Mouse (Mus musculus) forebrain, embryonic 15.5 days (tissue): ENCODE data around the gene Selplg. TPM values are rescaled to one million over a fixed set of nuclear protein-coding genes. Genes with fewer than 3 reads are reported as not detected.
"Not testable (repeated sequence)": the region's sequence is repeated elsewhere in the genome, so short reads cannot be mapped to it uniquely, and the experiment has no call there.

ENCODE experiments used
- ATAC-seq: fragments of 200-750 bp; cut with Nextera tagmentation; replicated peaks from 2 replicates; pipeline ENCODE4 v1.8.0; 2017; ENCODE audit warnings: mild to moderate bottlenecking, moderate TSS enrichment, moderate library complexity
- H3K27ac ChIP-seq: fragments of 300-500 bp; sonication (generic); replicated peaks from 2 replicates; pipeline ENCODE4 v1.5.1; 2015; ENCODE audit warnings: mild to moderate bottlenecking, inconsistent platforms
- H3K27me3 ChIP-seq: fragments of 300-500 bp; sonication (generic); 2 replicates; pipeline ENCODE4 v1.6.1; 2015; ENCODE audit warnings: inconsistent platforms
- H3K36me3 ChIP-seq: fragments of 300-500 bp; sonication (generic); 2 replicates; pipeline ENCODE4 v1.6.1; 2015; ENCODE audit warnings: mild to moderate bottlenecking, inconsistent platforms
- H3K4me1 ChIP-seq: fragments of 300-500 bp; sonication (generic); 2 replicates; pipeline ENCODE4 v1.6.1; 2015; ENCODE audit warnings: inconsistent platforms
- H3K4me2 ChIP-seq: fragments of 300-500 bp; sonication (generic); replicated peaks from 2 replicates; pipeline ENCODE4 v1.6.1; 2015; ENCODE audit warnings: mild to moderate bottlenecking, inconsistent platforms
- H3K4me3 ChIP-seq: fragments of 300-500 bp; sonication (generic); 2 replicates; pipeline ENCODE4 v1.5.1; 2015; ENCODE audit warnings: mild to moderate bottlenecking, inconsistent platforms
- H3K9ac ChIP-seq: fragments of 300-500 bp; sonication (generic); replicated peaks from 2 replicates; pipeline ENCODE4 v1.6.1; 2015; ENCODE audit warnings: mild to moderate bottlenecking, inconsistent platforms
- H3K9me3 ChIP-seq: fragments of 300-500 bp; sonication (generic); 2 replicates; pipeline ENCODE4 v1.6.1; 2016; ENCODE audit warnings: inconsistent platforms
- WGBS: fragments of 180-500 bp; shearing (Covaris S2); methylation state at CpG from one replicate; pipeline ENCODE4 v1.1.7; 2015; ENCODE audit warnings: mixed read lengths; 5-methylcytosine and 5-hydroxymethylcytosine counted together
- polyA plus RNA-seq: library from polyadenylated mRNA; unstranded; fragments of >200 nt; fragmentation: Nextera tagmentation; extraction: Ambion mirVana; gene quantifications from 2 replicates; pipeline ENCODE4 v1.2.1, GENCODE M21; 2015

Gene Selplg
- polyA plus RNA-seq, 1 experiment from 2014 or later = 1.8 TPM

DNA sequence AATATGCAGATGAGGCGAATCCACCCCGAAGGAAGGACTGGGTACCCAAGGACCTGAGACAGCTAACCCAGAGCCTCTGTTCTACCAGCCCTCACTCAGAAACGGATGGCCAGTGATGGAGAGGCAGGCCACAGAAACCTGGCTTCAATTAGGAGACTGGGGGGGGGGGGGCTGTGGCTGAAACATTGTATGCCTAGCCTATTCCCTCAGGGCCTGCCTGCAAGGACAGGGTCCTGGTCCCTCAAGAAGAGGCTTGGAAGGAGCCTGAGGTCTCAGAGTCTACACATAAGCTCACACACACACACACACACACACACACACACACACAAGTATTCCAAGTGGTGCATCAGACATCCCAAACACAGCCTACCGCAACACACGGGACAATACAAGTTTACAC, 32.8 kb downstream of the Selplg start:
- Histone ChIP-seq H3K9ac (no peak overlapping the region), H3K4me1 (peaks cover 7% of the 10 kb centered on the region), H3K36me3 (no peaks in the 10 kb centered on the region), H3K4me2 (no peak overlapping the region), H3K27ac (no peak overlapping the region), H3K9me3 (no peaks in the 10 kb centered on the region), H3K27me3 (no peaks in the 10 kb centered on the region), H3K4me3 (no peak overlapping the region)
- no peak; the same call in 1 of the 2 replicates for ATAC-seq
- WGBS = 54% methylated on average over 5 of the region's 5 CpGs

DNA sequence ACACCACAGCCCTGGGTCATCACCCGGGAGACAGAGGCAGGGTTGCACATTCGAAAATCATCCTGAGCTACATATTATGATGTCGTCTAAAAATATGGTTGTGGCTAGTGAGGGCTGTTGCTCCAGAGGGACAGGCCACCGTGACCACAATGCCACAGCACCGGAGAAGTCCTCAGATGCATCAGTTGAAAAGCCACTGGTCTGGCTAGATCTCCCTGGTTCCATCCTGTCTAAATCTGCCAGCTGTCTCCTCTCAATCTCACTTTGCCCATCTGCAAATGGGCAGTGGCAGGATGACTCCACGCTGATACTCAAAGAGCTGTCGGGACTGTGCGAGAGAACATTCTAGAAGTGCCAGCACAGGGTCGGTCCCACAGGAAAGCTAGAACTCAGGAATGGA, 33.9 kb downstream of the Selplg start:
- 89% methylated on average over 9 of the region's 9 CpGs for WGBS
- Histone ChIP-seq H3K27ac (no peak overlapping the region), H3K36me3 (no peaks in the 10 kb centered on the region), H3K4me1 (peaks cover 7% of the 10 kb centered on the region), H3K9ac (no peak overlapping the region), H3K27me3 (no peaks in the 10 kb centered on the region), H3K4me2 (no peak overlapping the region), H3K4me3 (no peak overlapping the region), H3K9me3 (no peaks in the 10 kb centered on the region)
- ATAC-seq = no peak

DNA sequence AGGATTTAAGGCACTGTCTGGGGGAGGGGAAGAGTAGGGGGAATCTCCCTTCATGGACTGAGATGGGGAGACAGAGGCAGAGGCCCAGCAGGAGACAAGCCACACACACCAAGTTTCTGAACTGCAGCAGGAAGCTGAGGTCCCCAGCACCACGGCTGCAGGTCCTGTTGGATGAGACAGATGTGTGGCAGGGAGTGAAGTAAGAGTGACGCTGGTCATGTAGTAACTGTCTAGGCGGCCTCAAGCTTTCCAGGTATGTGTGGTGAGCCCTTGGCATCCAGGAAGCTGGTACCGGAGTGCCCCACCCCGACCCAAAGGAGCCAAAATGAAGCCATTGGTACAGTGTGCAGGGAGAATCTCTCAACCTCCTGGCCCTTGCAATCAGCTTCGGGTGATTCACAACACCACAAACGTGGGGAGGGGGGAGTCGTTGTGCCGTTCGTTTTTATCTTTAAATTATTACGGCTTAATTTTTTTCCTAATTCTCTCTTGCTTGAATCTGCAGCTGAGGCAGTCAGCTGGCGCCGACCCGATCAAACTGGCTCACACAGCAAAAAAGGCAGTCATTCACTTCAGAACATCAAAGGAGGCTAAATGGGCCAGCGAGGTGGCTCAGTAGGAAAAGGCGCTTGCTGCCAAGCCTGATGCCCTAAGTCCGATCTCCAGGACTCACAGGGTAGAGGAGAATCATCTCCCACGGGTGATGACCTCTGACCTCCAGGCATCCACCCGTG, 35.1 kb downstream of the Selplg start:
- ATAC-seq = no peak
- Histone ChIP-seq H3K27me3 (no peaks in the 10 kb centered on the region), H3K36me3 (no peaks in the 10 kb centered on the region), H3K4me3 (no peak overlapping the region), H3K4me2 (no peak overlapping the region), H3K27ac (no peak overlapping the region), H3K4me1 (peaks cover 7% of the 10 kb centered on the region), H3K9me3 (no peaks in the 10 kb centered on the region), H3K9ac (no peak overlapping the region)
- WGBS = 11% methylated on average over 19 of the region's 19 CpGs

DNA sequence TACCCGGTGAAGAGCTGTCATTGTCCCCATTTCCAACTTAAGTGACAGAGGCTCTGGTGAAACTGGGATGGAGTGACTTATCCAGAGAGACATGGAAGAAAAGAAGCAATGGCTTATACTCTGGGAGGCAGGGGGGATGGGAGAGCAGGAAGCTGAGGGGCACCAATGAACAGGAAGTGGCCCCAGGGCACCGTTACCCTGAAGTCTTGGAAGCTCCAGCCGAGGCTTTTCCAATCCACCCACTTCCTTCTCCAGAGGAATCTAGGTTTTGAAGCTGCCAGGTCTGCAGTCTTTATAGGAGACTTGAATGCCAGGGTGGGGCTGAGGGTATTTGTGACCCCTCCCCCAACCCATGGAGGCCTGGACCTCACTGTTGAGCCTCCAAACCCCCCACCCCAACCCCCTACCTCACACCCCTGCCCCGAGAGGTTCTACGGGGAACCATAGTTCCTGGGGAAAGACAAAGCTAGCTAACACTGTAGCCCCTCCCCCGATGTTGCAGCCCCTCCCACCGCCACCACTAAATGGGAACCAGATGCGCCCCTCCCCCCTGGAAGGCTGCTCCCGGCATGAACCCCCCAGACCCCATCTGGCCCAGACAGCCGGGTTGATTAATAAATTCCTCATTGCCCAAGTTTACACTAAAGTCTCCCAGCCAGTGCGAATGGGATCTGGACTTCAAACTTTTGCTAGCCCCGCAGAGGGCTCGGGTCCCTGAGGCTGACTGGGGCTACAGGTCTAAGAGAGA, 35.9 kb downstream of the Selplg start:
- Histone ChIP-seq H3K36me3 (no peaks in the 10 kb centered on the region), H3K27me3 (no peaks in the 10 kb centered on the region), H3K4me2 (no peak overlapping the region), H3K4me1 (peaks cover 7% of the 10 kb centered on the region), H3K9ac (no peak overlapping the region), H3K27ac (no peak overlapping the region), H3K9me3 (no peaks in the 10 kb centered on the region), H3K4me3 (no peak overlapping the region)
- no peak for ATAC-seq
- 9% methylated on average over 13 of the region's 13 CpGs for WGBS

DNA sequence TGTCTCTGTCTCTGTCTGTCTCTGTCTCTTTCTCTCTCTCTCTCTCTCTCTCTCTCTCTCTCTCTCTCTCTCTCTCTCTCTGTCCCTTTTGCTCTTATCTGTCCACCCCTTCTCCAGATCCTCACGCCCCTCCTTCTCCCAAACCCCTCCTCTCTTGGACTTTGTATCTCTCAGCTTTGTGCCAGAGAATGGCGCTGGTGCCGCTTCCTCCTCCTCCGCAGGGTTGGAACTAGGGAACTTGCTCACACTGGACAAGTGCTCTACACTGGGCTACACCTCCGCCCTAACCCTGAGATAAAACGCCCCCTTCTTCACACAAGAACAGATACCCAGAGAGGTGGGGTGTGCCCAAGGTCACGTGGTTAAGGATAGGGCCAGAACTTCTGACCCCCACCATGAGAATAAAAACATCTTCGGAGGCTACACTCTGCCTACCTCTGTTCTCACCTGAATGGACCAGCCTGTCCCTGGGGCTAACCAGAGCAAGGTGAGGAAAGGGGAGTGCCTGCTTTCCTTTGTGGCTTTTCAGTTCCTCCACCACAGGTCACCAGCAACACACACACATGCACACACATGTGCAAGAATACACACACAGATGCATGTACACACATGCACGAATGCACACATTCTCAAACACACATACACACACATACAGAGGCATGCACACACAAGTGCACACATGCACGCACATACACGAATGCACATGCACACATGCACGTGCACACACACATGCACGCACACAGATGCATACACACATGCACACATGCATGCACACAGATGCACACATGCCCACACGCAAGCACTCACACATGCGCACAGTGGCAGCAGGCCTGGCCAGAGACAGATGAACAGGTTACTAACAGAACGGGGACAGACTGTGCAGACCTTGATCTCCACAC, 41.0 kb downstream of the Selplg start:
- no peaks in the 10 kb centered on the region for H3K9me3 ChIP-seq
- H3K27me3 ChIP-seq = no peaks in the 10 kb centered on the region
- no peak overlapping the region for H3K4me3 ChIP-seq
- no peaks in the 10 kb centered on the region for H3K4me1 ChIP-seq
- ATAC-seq = no peak
- no peak overlapping the region for H3K4me2 ChIP-seq
- 85% methylated on average over 16 of the region's 16 CpGs for WGBS
- no peak overlapping the region for H3K9ac ChIP-seq
- no peak overlapping the region for H3K27ac ChIP-seq
- no peaks in the 10 kb centered on the region for H3K36me3 ChIP-seq

DNA sequence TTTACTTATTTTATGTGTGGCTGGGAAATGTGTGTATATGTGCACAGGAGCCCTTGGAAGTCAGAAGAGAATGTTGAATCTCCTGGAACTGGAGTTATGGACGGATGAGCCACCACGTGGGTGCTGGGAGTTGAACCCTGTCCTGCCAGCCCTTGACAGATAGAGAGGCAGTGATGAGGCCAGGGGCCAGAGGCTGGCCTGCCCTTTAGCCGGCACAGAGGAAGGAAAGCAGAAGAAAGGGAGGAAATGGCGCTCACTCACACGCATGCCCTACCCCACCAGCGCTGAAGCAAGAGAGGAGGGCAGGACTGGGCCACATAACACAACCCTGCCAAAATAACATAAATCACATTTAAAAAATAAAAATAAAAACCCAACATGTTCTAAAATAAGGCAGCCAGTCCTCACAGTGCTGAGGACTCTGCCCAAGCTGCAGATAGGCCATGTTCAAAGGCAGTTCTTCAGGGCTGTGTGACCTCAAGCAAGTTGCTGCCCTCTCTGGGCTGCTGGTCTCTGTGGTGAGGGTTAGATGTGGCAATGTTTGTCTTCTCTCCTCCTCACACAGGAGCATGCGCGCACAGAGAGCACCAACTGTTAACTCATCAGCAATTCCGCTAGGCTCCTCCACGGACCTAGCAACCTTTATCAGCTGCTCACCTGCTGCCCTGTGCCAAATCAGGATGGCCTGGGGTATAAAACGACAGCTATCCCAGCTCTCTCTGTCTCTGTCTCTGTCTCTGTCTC, 41.8 kb downstream of the Selplg start:
- WGBS = 78% methylated on average over 11 of the region's 11 CpGs
- no peak for ATAC-seq
- Histone ChIP-seq H3K27ac (no peak overlapping the region), H3K4me1 (no peaks in the 10 kb centered on the region), H3K9ac (no peak overlapping the region), H3K9me3 (no peaks in the 10 kb centered on the region), H3K4me3 (no peak overlapping the region), H3K27me3 (no peaks in the 10 kb centered on the region), H3K4me2 (no peak overlapping the region), H3K36me3 (no peaks in the 10 kb centered on the region)

DNA sequence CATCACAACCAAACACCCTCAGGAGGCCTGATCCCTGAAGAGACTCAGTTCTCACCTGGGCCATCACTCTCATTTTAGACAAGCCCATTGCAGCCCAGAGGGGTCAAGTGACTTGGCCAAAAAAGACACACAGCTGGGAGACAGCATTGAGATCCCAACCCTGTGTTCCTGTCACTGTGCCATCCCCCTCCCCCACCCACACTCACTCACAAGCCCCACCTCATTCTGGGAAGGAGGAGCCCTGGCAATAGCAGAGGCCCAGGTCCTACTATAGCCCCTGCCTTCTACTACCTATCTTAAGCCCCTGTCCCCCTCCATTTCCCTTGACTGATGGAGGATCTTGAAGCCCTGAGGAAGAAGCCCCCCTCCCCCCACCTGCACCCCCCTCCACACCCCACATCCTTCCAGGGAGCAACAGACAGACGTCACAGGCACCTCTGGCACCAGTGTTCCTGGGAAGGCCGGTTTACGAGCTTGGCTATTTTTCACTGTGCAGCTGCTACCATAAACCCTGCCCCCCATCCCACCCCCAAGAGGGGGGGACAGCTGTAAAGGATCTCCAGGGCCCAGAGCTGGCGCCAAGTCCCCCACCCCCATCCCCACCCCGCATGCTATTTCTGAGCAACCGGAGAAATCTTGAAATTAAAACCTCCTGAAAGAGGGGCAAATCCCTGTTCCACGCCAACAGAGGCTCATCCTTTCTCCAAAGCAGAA, 43.2 kb downstream of the Selplg start:
- no peak overlapping the region for H3K27ac ChIP-seq
- H3K4me2 ChIP-seq = no peak overlapping the region
- H3K4me3 ChIP-seq = no peak overlapping the region
- no peaks in the 10 kb centered on the region for H3K36me3 ChIP-seq
- no peaks in the 10 kb centered on the region for H3K4me1 ChIP-seq
- 47% methylated on average over 7 of the region's 7 CpGs for WGBS
- H3K9ac ChIP-seq = no peak overlapping the region
- ATAC-seq = no peak
- no peaks in the 10 kb centered on the region for H3K27me3 ChIP-seq
- no peaks in the 10 kb centered on the region for H3K9me3 ChIP-seq

DNA sequence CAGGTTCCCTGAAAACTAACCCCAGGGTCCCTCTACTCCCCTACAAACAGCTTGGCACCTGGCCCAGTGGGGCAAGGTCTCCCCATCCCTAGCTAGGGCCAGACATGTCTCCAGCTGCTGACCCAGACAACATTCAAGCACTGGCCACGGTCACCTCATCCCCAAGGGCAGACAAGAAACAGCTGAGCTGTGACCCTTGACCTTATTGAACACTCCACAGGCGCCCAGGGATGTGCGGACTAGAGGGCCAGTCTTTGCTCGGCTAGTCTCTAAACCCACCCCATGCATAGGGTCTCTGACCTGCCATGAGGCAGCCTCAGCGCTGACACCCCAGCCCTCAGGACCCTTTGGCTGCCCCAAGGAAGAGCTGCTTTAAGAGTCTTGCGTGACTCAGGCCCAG, 43.8 kb downstream of the Selplg start:
- Histone ChIP-seq H3K27me3 (0 out of 2 replicates have a peak, but pooled peaks cover 1% of the 10 kb centered on the region), H3K4me2 (no peak overlapping the region), H3K4me3 (no peak overlapping the region), H3K27ac (no peak overlapping the region), H3K36me3 (no peaks in the 10 kb centered on the region), H3K9me3 (no peaks in the 10 kb centered on the region), H3K4me1 (no peaks in the 10 kb centered on the region), H3K9ac (no peak overlapping the region)
- 49% methylated on average over 6 of the region's 6 CpGs for WGBS
- ATAC-seq = no peak

DNA sequence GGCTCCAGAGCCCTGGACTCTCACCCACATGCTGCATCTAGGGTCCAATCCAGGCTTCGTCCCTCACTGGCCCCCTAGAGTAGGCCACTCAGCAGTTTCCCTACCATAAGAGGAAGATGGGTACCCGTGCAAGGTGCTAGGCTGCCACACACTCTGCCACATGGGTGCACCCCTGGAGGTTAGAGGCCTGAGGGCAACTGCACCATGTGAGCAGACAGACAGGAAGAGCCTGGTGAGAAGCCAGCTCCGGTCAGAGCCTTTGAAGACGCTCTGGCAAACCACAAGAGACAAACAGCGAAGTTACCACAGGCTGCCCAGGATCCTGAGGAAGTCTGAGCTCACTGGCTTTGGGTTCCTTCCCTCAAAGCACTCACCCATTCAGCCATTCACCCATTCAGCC, 45.5 kb downstream of the Selplg start:
- Histone ChIP-seq H3K27me3 (peaks cover 10% of the 10 kb centered on the region; the same call in 1 of the 2 replicates), H3K4me3 (no peak overlapping the region), H3K9ac (no peak overlapping the region), H3K27ac (no peak overlapping the region), H3K36me3 (no peaks in the 10 kb centered on the region), H3K9me3 (no peaks in the 10 kb centered on the region), H3K4me1 (no peaks in the 10 kb centered on the region), H3K4me2 (no peak overlapping the region)
- no peak for ATAC-seq
- WGBS = 85% methylated on average over 5 of the region's 5 CpGs

DNA sequence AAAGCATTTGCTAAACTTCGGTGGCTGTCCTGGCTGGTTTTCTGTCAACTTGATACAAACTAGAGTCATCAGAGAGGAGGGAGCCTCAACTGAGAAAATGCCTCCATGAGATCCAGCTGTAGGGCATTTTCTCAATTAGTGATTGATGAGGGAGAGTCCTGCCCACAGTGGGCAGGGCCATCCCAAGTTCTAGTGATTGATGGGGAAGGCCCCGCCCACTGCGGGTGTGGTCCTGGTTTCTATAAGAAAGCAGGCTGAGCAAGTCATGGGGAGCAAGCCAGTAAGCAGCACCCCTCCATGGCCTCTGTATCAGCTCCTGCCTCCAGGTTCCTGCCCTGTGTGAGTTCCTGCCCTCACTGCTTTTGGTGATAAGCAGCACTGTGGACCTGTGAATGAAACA, 48.3 kb downstream of the Selplg start:
- not testable (repeated sequence) for H3K9ac ChIP-seq, H3K27me3 ChIP-seq, ATAC-seq, H3K36me3 ChIP-seq, H3K4me1 ChIP-seq, H3K9me3 ChIP-seq, H3K4me3 ChIP-seq, H3K4me2 ChIP-seq, H3K27ac ChIP-seq
- 42% methylated on average over 3 of the region's 3 CpGs for WGBS

DNA sequence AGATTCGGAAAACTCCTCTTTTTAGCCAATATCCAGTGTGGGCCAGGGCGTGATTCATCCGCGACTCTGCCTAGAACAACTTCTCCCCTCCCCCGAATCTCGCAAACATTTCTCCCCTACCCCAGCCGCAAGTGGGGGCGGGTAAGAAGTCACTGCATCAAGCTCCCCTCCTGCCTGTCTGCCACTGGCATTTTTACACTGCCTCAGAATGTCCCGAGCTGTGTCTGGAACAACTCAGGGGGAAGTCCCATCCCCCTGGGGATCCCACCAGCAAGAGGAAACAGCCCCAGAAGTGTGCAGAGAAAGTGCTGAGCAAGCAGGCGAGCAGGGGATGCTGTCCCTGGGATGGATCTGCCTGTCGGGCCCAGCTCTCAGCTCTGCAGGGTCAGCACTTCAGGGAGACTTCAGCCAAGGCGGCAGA, 48.9 kb downstream of the Selplg start:
- no peaks in the 10 kb centered on the region for H3K9me3 ChIP-seq
- H3K4me3 ChIP-seq = no peak overlapping the region
- no peak overlapping the region for H3K4me2 ChIP-seq
- H3K9ac ChIP-seq = no peak overlapping the region
- H3K4me1 ChIP-seq = no peaks in the 10 kb centered on the region
- H3K36me3 ChIP-seq = 0 out of 2 replicates have a peak, but pooled peaks cover 1% of the 10 kb centered on the region
- ATAC-seq = no peak
- no peak overlapping the region for H3K27ac ChIP-seq
- WGBS = 20% methylated on average over 12 of the region's 12 CpGs
- peaks cover 10% of the 10 kb centered on the region; the same call in 1 of the 2 replicates for H3K27me3 ChIP-seq
